Mouse (Mus musculus): Measurements from ENCODE around the gene Mrpl20. TPM values are rescaled to one million over a fixed set of nuclear protein-coding genes. Genes with fewer than 3 reads are reported as not detected.

The Mrpl20 gene
- total and polyA plus RNA-seq, 3 experiments: 50.7 to 77.9 (median 69.9) TPM

GRCm38 (mm10) chr4:155777816-155778215 is 24.9 kb upstream of the Mrpl20 start:
- no peak for TF ChIP-seq EP300 (IDR thresholded peaks at IDR 0.05; ENCODE audit: insufficient read depth, low read depth, low read length)

GRCm38 (mm10) chr4:155779498-155779897 is 23.2 kb upstream of the Mrpl20 start:
- Histone ChIP-seq H3K4me3 (no peak overlapping the region), H3K36me3 (ENCODE audit: control insufficient read depth, insufficient read depth, low read length) (no peaks in the 10 kb centered on the region), H3K79me2 (replicated peaks; ENCODE audit: control insufficient read depth, insufficient read depth, low read length) (no peaks in the 10 kb centered on the region), H3K4me1 (ENCODE audit: control insufficient read depth, insufficient read depth, low read length) (peaks cover 32% of the 10 kb centered on the region), H3K9ac (ENCODE audit: low read depth, low read length) (no peak overlapping the region), H3K27me3 (ENCODE audit: control insufficient read depth, insufficient read depth, low read length) (no peaks in the 10 kb centered on the region), H3K27ac (peak overlapping the region; percentile 47)
- TF ChIP-seq POLR2A (IDR thresholded peaks at IDR 0.05; ENCODE audit: insufficient read depth, low read depth, low read length) (no peak), CTCF (IDR thresholded peaks at IDR 0.05) (no peak), EP300 (IDR thresholded peaks at IDR 0.05; ENCODE audit: insufficient read depth, low read depth, low read length) (no peak)
- 83% methylated on average over 4 of the region's 4 CpGs for WGBS
- no peak for DNase-seq
- intact Hi-C loops (cut with DNase I): no loop called here

More at GRCm38 (mm10) chr4:155777816-155778215, 24.9 kb upstream of the Mrpl20 start:
- H3K4me3 ChIP-seq: no peak overlapping the region
- intact Hi-C loops (cut with DNase I): no loop called here
- no peaks in the 10 kb centered on the region for H3K79me2 ChIP-seq (replicated peaks; ENCODE audit: control insufficient read depth, insufficient read depth, low read length)
- H3K27me3 ChIP-seq (ENCODE audit: control insufficient read depth, insufficient read depth, low read length): no peaks in the 10 kb centered on the region
- peaks cover 30% of the 10 kb centered on the region for H3K4me1 ChIP-seq (ENCODE audit: control insufficient read depth, insufficient read depth, low read length)
- DNase-seq: no peak
- WGBS: 33% methylated on average over 2 of the region's 2 CpGs
- H3K9ac ChIP-seq (ENCODE audit: low read depth, low read length): no peak overlapping the region
- no peaks in the 10 kb centered on the region for H3K36me3 ChIP-seq (ENCODE audit: control insufficient read depth, insufficient read depth, low read length)
- peak overlapping the region; percentile 74; the same call in 1 of the 2 replicates for H3K27ac ChIP-seq

- 10% methylated on average over 6 of the region's 6 CpGs for WGBS
Observed at GRCm38 (mm10) chr4:155780895-155781294, 21.8 kb upstream of the Mrpl20 start.

GRCm38 (mm10) chr4:155783486-155784080 is 19.1 kb upstream of the Mrpl20 start:
- 26% methylated on average over 16 of the region's 16 CpGs for WGBS
- H3K9ac ChIP-seq (ENCODE audit: low read depth, low read length): peak overlapping the region; percentile 90
- intact Hi-C loops (cut with DNase I): loop anchor here (1.0 to 2.0 kb wide), 3 partner anchors 13 to 301 kb away; partner anchors contain the start of gene Mrpl20
- no peaks in the 10 kb centered on the region for H3K36me3 ChIP-seq (ENCODE audit: control insufficient read depth, insufficient read depth, low read length)
- H3K4me3 ChIP-seq: peak overlapping the region; percentile 60
- DNase-seq: no peak
- H3K27me3 ChIP-seq (ENCODE audit: control insufficient read depth, insufficient read depth, low read length): no peaks in the 10 kb centered on the region
- peak overlapping the region; percentile 97 for H3K27ac ChIP-seq
- TF ChIP-seq EP300 (IDR thresholded peaks at IDR 0.05; ENCODE audit: insufficient read depth, low read depth, low read length) (no peak), POLR2A (IDR thresholded peaks at IDR 0.05; ENCODE audit: insufficient read depth, low read depth, low read length) (no peak), CTCF (IDR thresholded peaks at IDR 0.05) (no peak)
- peaks cover 13% of the 10 kb centered on the region for H3K4me1 ChIP-seq (ENCODE audit: control insufficient read depth, insufficient read depth, low read length)
- no peaks in the 10 kb centered on the region for H3K79me2 ChIP-seq (replicated peaks; ENCODE audit: control insufficient read depth, insufficient read depth, low read length)

More at GRCm38 (mm10) chr4:155780895-155781294, 21.8 kb upstream of the Mrpl20 start:
- no peaks in the 10 kb centered on the region for H3K36me3 ChIP-seq (ENCODE audit: control insufficient read depth, insufficient read depth, low read length)
- no peaks in the 10 kb centered on the region for H3K79me2 ChIP-seq (replicated peaks; ENCODE audit: control insufficient read depth, insufficient read depth, low read length)
- peak overlapping the region; percentile 75 for H3K27ac ChIP-seq
- no peaks in the 10 kb centered on the region for H3K27me3 ChIP-seq (ENCODE audit: control insufficient read depth, insufficient read depth, low read length)
- H3K9ac ChIP-seq (ENCODE audit: low read depth, low read length): 0 out of 2 replicates have a peak overlapping the region, but pooled peaks have one; percentile 14
- TF ChIP-seq POLR2A (IDR thresholded peaks at IDR 0.05; ENCODE audit: insufficient read depth, low read depth, low read length) (peak; percentile 49; the same call in 1 of the 2 replicates), CTCF (IDR thresholded peaks at IDR 0.05) (no peak), EP300 (IDR thresholded peaks at IDR 0.05; ENCODE audit: insufficient read depth, low read depth, low read length) (peak; percentile 85)
- peaks cover 24% of the 10 kb centered on the region for H3K4me1 ChIP-seq (ENCODE audit: control insufficient read depth, insufficient read depth, low read length)
- intact Hi-C loops (cut with DNase I): no loop called here
- peak; percentile 82 to 88 for DNase-seq
- no peak overlapping the region for H3K4me3 ChIP-seq

GRCm38 (mm10) chr4:155784081-155784701 is 18.5 kb upstream of the Mrpl20 start:
- peak; percentile 88 to 90 for DNase-seq
- peak overlapping the region; percentile 60 for H3K4me3 ChIP-seq
- H3K9ac ChIP-seq (ENCODE audit: low read depth, low read length): peak overlapping the region; percentile 90
- H3K4me1 ChIP-seq (ENCODE audit: control insufficient read depth, insufficient read depth, low read length): peaks cover 13% of the 10 kb centered on the region
- peak overlapping the region; percentile 97 for H3K27ac ChIP-seq
- WGBS: under 1% methylated on average over 52 of the region's 52 CpGs
- no peaks in the 10 kb centered on the region for H3K27me3 ChIP-seq (ENCODE audit: control insufficient read depth, insufficient read depth, low read length)
- intact Hi-C loops (cut with DNase I): loop anchor here (1.0 to 2.0 kb wide), 2 partner anchors 14 to 19 kb away; partner anchors contain the start of gene Mrpl20
- H3K36me3 ChIP-seq (ENCODE audit: control insufficient read depth, insufficient read depth, low read length): no peaks in the 10 kb centered on the region
- no peaks in the 10 kb centered on the region for H3K79me2 ChIP-seq (replicated peaks; ENCODE audit: control insufficient read depth, insufficient read depth, low read length)
- TF ChIP-seq POLR2A (IDR thresholded peaks at IDR 0.05; ENCODE audit: insufficient read depth, low read depth, low read length) (peak; percentile 69), CTCF (IDR thresholded peaks at IDR 0.05) (peak; percentile 93), EP300 (IDR thresholded peaks at IDR 0.05; ENCODE audit: insufficient read depth, low read depth, low read length) (peak; percentile 64; the same call in 1 of the 2 replicates)

- TF ChIP-seq POLR2A (IDR thresholded peaks at IDR 0.05; ENCODE audit: insufficient read depth, low read depth, low read length): no peak
- no peak for TF ChIP-seq CTCF (IDR thresholded peaks at IDR 0.05)
- no peak for TF ChIP-seq EP300 (IDR thresholded peaks at IDR 0.05; ENCODE audit: insufficient read depth, low read depth, low read length)
- intact Hi-C loops (cut with DNase I): loop anchor here (2.0 kb wide), 1 partner anchor 18 kb away; the partner anchor contains the start of gene Mrpl20
Observed at GRCm38 (mm10) chr4:155785246-155785645, 17.4 kb upstream of the Mrpl20 start.

More at GRCm38 (mm10) chr4:155785246-155785645, 17.4 kb upstream of the Mrpl20 start:
- WGBS: 83% methylated on average over 10 of the region's 10 CpGs
- Histone ChIP-seq H3K27ac (no peak overlapping the region), H3K4me1 (ENCODE audit: control insufficient read depth, insufficient read depth, low read length) (peaks cover 10% of the 10 kb centered on the region), H3K4me3 (no peak overlapping the region), H3K36me3 (ENCODE audit: control insufficient read depth, insufficient read depth, low read length) (no peaks in the 10 kb centered on the region), H3K9ac (ENCODE audit: low read depth, low read length) (no peak overlapping the region), H3K27me3 (ENCODE audit: control insufficient read depth, insufficient read depth, low read length) (no peaks in the 10 kb centered on the region), H3K79me2 (replicated peaks; ENCODE audit: control insufficient read depth, insufficient read depth, low read length) (no peaks in the 10 kb centered on the region)
- no peak for DNase-seq

All from heart, adult 2 months (tissue).